In genomic region chr16:29592171-29592570, GRCm38 (mm10) we compare ENCODE assay signal across 16 mouse cellular contexts. TPM values are rescaled to one million over a fixed set of nuclear protein-coding genes. Genes with fewer than 3 reads are reported as not detected.
"Had no signal": no experiment of that assay in that cellular context is flagged by ENCODE, and none has a peak within 500 bp of the region (broad histone marks: within the 10 kb centered on the region; RNA-seq: fewer than 3 reads in every experiment).

No protein-coding gene starts in this region.

- DNase-seq: left cerebral cortex, postnatal 4 days; liver; liver, embryonic 13.5 days; liver, postnatal 0 days; lung, adult 18-20 months; lung, adult 2 months; lung, embryonic 14.5 days; lung, postnatal 10 days; lung, postnatal 14 days; lung, postnatal 36 days; lung, postnatal 4 days; midbrain, embryonic 14.5 days had no signal

RNA-seq across cellular contexts. Expression of gene Atp13a4, which starts 47.5 kb away (rescaled TPM):
- total RNA-seq: liver, adult 2 months; megakaryocyte progenitor cell, adult 5-6 weeks; megakaryocyte, adult 5-6 weeks; megakaryocyte-erythroid progenitor cell, adult 5-6 weeks had no signal
